Mouse (Mus musculus) thymus, adult 2 months (tissue): ENCODE data around the gene Fbf1. TPM values are rescaled to one million over a fixed set of nuclear protein-coding genes. Genes with fewer than 3 reads are reported as not detected.

Experiments used
- DNase-seq: peaks from one replicate; pipeline ENCODE4 v3.0.0; 2021
- H3K27ac ChIP-seq: fragments of 200-500 bp; 2 replicates; pipeline ENCODE4 v1.5.1; 2012; ENCODE audit warnings: low read length, control low read depth; ENCODE audit not compliant: control insufficient read depth, insufficient read depth
- H3K27me3 ChIP-seq: fragments of 200-500 bp; 2 replicates; pipeline ENCODE4 v1.6.1; 2012; ENCODE audit warnings: mild to moderate bottlenecking, low read length, moderate library complexity, mixed read lengths; ENCODE audit not compliant: control insufficient read depth, insufficient read depth
- H3K36me3 ChIP-seq: fragments of 200-500 bp; 2 replicates; pipeline ENCODE4 v1.6.1; 2012; ENCODE audit warnings: mild to moderate bottlenecking, low read length, moderate library complexity; ENCODE audit not compliant: control insufficient read depth, insufficient read depth
- H3K4me1 ChIP-seq: fragments of 200-500 bp; replicated peaks from 2 replicates; pipeline ENCODE4 v1.6.1; 2012; ENCODE audit warnings: low read length; ENCODE audit not compliant: control insufficient read depth, insufficient read depth
- H3K4me3 ChIP-seq: fragments of 200-500 bp; 2 replicates; pipeline ENCODE4 v1.5.1; 2012; ENCODE audit warnings: mild to moderate bottlenecking, low read length, control low read depth, moderate library complexity; ENCODE audit not compliant: control insufficient read depth, insufficient read depth
- CTCF ChIP-seq: fragments of 200-500 bp; IDR thresholded peaks from 2 replicates; pipeline ENCODE4 v1.5.1; 2012; ENCODE audit warnings: mild to moderate bottlenecking, control low read depth, low read length, moderate library complexity, borderline replicate concordance; ENCODE audit not compliant: control insufficient read depth, poor library complexity, insufficient read depth; ENCODE audit errors: extremely low read depth
- POLR2A ChIP-seq: fragments of 200-500 bp; IDR thresholded peaks from 2 replicates; pipeline ENCODE4 v1.6.1; 2012; ENCODE audit warnings: mild to moderate bottlenecking, low read length, control low read depth, moderate library complexity; ENCODE audit not compliant: control insufficient read depth, poor library complexity, insufficient read depth; ENCODE audit errors: extremely low read depth
- WGBS: fragments of 180-500 bp; shearing (Covaris S2); methylation state at CpG from one replicate; pipeline ENCODE4 v1.1.7; 2018; 5-methylcytosine and 5-hydroxymethylcytosine counted together
- polyA plus RNA-seq: library from polyadenylated mRNA; depleted of rRNA; stranded (reverse); fragments of >200 nt; gene quantifications from 2 replicates; pipeline ENCODE4 v1.2.3, GENCODE M21; 2012

Fbf1 gene
- polyA plus RNA-seq, 1 experiment = 30.3 TPM

- TF ChIP-seq POLR2A (no peak), CTCF (no peak)
- Histone ChIP-seq H3K4me1 (peaks cover 3% of the 10 kb centered on the region), H3K4me3 (no peak overlapping the region), H3K27me3 (no peaks in the 10 kb centered on the region), H3K27ac (no peak overlapping the region), H3K36me3 (peaks cover 17% of the 10 kb centered on the region)
- WGBS = 96% methylated on average over 3 of the region's 3 CpGs
- DNase-seq = no peak
Measured at GRCm38 (mm10) chr11:116169214-116169613, 1.2 kb upstream of the Fbf1 start.

GRCm38 (mm10) chr11:116167232-116167631, 734 bp downstream of the Fbf1 start:
- Histone ChIP-seq H3K36me3 (no peaks in the 10 kb centered on the region), H3K27ac (peak overlapping the region; percentile 46), H3K4me3 (peak overlapping the region; percentile 75), H3K27me3 (no peaks in the 10 kb centered on the region), H3K4me1 (peaks cover 3% of the 10 kb centered on the region)
- 22% methylated on average over 6 of the region's 6 CpGs for WGBS
- TF ChIP-seq CTCF (no peak), POLR2A (no peak)
- DNase-seq = peak; percentile 4

- 84% methylated on average over 9 of the region's 9 CpGs for WGBS
- H3K27me3 ChIP-seq = no peaks in the 10 kb centered on the region
- DNase-seq = no peak
- peaks cover 3% of the 10 kb centered on the region for H3K4me1 ChIP-seq
- no peak overlapping the region for H3K27ac ChIP-seq
- no peaks in the 10 kb centered on the region for H3K36me3 ChIP-seq
- no peak overlapping the region for H3K4me3 ChIP-seq
- TF ChIP-seq CTCF (no peak), POLR2A (no peak)
Measured at GRCm38 (mm10) chr11:116163002-116163401, 5.0 kb downstream of the Fbf1 start.

GRCm38 (mm10) chr11:116162146-116162545, 5.8 kb downstream of the Fbf1 start:
- no peaks in the 10 kb centered on the region for H3K36me3 ChIP-seq
- H3K27me3 ChIP-seq = no peaks in the 10 kb centered on the region
- no peak overlapping the region for H3K4me3 ChIP-seq
- TF ChIP-seq POLR2A = no peak
- no peak for TF ChIP-seq CTCF
- 89% methylated on average over 10 of the region's 10 CpGs for WGBS
- DNase-seq = no peak
- H3K4me1 ChIP-seq = no peaks in the 10 kb centered on the region
- H3K27ac ChIP-seq = no peak overlapping the region

- no peak overlapping the region for H3K4me3 ChIP-seq
- WGBS = 93% methylated on average over 12 of the region's 12 CpGs
- TF ChIP-seq POLR2A (no peak), CTCF (no peak)
- H3K36me3 ChIP-seq = no peaks in the 10 kb centered on the region
- no peaks in the 10 kb centered on the region for H3K4me1 ChIP-seq
- no peak overlapping the region for H3K27ac ChIP-seq
- no peak for DNase-seq
- H3K27me3 ChIP-seq = no peaks in the 10 kb centered on the region
Measured at GRCm38 (mm10) chr11:116161312-116161711, 6.7 kb downstream of the Fbf1 start.

- no peak overlapping the region for H3K4me3 ChIP-seq
- 98% methylated on average over 2 of the region's 2 CpGs for WGBS
- DNase-seq = no peak
- no peaks in the 10 kb centered on the region for H3K4me1 ChIP-seq
- no peak for TF ChIP-seq POLR2A
- TF ChIP-seq CTCF = no peak
- no peaks in the 10 kb centered on the region for H3K27me3 ChIP-seq
- peaks cover 4% of the 10 kb centered on the region for H3K36me3 ChIP-seq
- H3K27ac ChIP-seq = no peak overlapping the region
Measured at GRCm38 (mm10) chr11:116150960-116151359, 17.0 kb downstream of the Fbf1 start.

- no peaks in the 10 kb centered on the region for H3K4me1 ChIP-seq
- no peak for DNase-seq
- 94% methylated on average over 6 of the region's 6 CpGs for WGBS
- H3K27ac ChIP-seq = no peak overlapping the region
- no peak for TF ChIP-seq POLR2A
- no peak for TF ChIP-seq CTCF
- no peak overlapping the region for H3K4me3 ChIP-seq
- peaks cover 4% of the 10 kb centered on the region; the same call in 1 of the 2 replicates for H3K36me3 ChIP-seq
- no peaks in the 10 kb centered on the region for H3K27me3 ChIP-seq
Measured at GRCm38 (mm10) chr11:116149341-116149740, 18.6 kb downstream of the Fbf1 start.
